Mouse (Mus musculus) liver, embryonic 13.5 days (tissue): ENCODE measurements around the gene Ciapin1. TPM values are rescaled to one million over a fixed set of nuclear protein-coding genes. Genes with fewer than 3 reads are reported as not detected.
A peak's percentile ranks its signal among the peaks of the same experiment; 100 is the strongest.

Experiments
- ATAC-seq: fragments of 200-750 bp; cut with Nextera tagmentation; 2 replicates; pipeline ENCODE4 v1.8.0; 2017; ENCODE audit warnings: low read depth, mild to moderate bottlenecking, moderate number of reproducible peaks, moderate library complexity
- DNase-seq: peaks from one replicate; pipeline ENCODE4 v3.0.0; 2022
- H3K27ac ChIP-seq: fragments of 300-500 bp; sonication (generic); 2 replicates; pipeline ENCODE4 v1.5.1; 2015; ENCODE audit warnings: moderate library complexity, mild to moderate bottlenecking, inconsistent platforms
- H3K27me3 ChIP-seq: fragments of 300-500 bp; sonication (generic); 2 replicates; pipeline ENCODE4 v1.6.1; 2015; ENCODE audit warnings: mild to moderate bottlenecking, inconsistent platforms
- H3K36me3 ChIP-seq: fragments of 300-500 bp; sonication (generic); 2 replicates; pipeline ENCODE4 v1.6.1; 2015; ENCODE audit warnings: mild to moderate bottlenecking, inconsistent platforms
- H3K4me1 ChIP-seq: fragments of 300-500 bp; sonication (generic); replicated peaks from 2 replicates; pipeline ENCODE4 v1.6.1; 2015; ENCODE audit warnings: inconsistent platforms
- H3K4me2 ChIP-seq: fragments of 300-500 bp; sonication (generic); 2 replicates; pipeline ENCODE4 v1.6.1; 2015; ENCODE audit warnings: inconsistent platforms, mild to moderate bottlenecking, moderate library complexity
- H3K4me3 ChIP-seq: fragments of 300-500 bp; sonication (generic); replicated peaks from 2 replicates; pipeline ENCODE4 v1.5.1; 2015; ENCODE audit warnings: mild to moderate bottlenecking, inconsistent platforms
- H3K9ac ChIP-seq: fragments of 300-500 bp; sonication (generic); 2 replicates; pipeline ENCODE4 v1.6.1; 2015; ENCODE audit warnings: mild to moderate bottlenecking, inconsistent platforms
- H3K9me3 ChIP-seq: fragments of 300-500 bp; sonication (generic); replicated peaks from 2 replicates; pipeline ENCODE4 v1.6.1; 2016; ENCODE audit warnings: inconsistent platforms
- WGBS: fragments of 180-500 bp; shearing (Covaris S2); methylation state at CpG from one replicate; pipeline ENCODE4 v1.1.7; 2015; ENCODE audit not compliant: insufficient replicate concordance; 5-methylcytosine and 5-hydroxymethylcytosine counted together
- polyA plus RNA-seq: library from polyadenylated mRNA; unstranded; fragments of >200 nt; fragmentation: Nextera tagmentation; extraction: Ambion mirVana; gene quantifications from 2 replicates; pipeline ENCODE4 v1.2.1, GENCODE M21; 2015

Ciapin1 gene
- polyA plus RNA-seq, 1 experiment from 2014 or later: 68.0 TPM

DNA sequence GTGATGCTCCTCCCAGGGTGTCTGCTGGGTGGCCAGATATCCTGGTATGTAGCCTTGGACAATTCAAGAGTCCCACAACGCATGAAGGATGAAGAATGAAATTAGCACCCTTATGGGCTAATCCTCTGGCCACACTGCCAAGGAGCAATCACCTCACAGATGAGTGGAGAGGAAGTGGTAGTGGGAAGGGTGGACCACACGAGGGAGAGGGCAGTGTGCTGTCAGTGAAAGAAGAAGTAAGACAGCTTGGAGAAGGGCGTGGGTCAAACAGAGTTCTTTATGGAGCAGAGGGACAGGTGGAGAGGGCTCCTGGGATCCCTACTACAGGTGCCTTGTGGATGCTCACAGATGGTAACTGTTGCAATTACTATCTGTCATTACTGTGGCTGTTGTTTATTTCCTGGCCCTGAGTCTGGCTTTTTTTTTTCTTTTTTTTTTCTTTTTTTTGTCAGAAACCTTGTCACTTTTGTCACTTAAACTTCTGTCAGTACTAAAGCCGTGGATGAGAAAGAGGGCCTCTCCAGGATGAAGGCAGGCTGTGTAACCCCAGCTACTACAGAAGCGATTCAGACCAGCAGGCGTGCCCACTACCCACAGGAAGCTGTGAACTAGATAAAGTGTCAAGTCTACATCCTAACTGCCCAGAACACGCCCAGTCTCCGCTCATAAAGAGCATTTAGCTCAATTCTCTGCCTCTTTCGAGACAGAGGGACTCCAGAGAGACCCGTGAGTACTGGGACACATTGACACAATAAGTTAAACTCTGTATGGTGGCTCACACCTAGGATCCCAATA, 33.4 kb downstream of the Ciapin1 start:
- H3K4me1 ChIP-seq: peaks cover 56% of the 10 kb centered on the region
- H3K9ac ChIP-seq: no peak overlapping the region
- no peaks in the 10 kb centered on the region for H3K36me3 ChIP-seq
- no peaks in the 10 kb centered on the region for H3K9me3 ChIP-seq
- DNase-seq (no peak), ATAC-seq (no peak)
- 10% methylated on average over 10 of the region's 10 CpGs for WGBS
- H3K4me3 ChIP-seq: no peak overlapping the region
- peak overlapping the region; percentile 4; the same call in 1 of the 2 replicates for H3K4me2 ChIP-seq
- no peak overlapping the region for H3K27ac ChIP-seq
- H3K27me3 ChIP-seq: peaks cover 15% of the 10 kb centered on the region

DNA sequence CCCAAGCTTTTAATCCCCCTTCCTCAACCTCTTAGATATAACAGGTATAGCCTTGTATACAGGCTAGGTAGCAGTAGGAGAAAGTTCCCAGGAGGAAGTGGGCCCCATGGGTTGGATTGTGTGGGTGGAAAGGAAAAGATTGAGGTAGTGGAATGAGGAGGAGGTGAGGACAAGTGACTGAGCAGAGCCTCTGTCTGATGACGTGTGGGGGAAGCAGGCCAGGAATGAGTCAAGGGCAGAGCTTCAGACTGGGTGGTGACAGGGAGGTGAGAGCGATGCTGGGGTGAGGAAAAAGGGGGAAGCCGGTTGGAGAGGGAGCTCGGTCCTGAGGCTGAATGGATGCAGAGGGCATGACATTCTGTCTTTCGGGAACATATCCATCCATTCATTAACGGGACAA, 34.6 kb downstream of the Ciapin1 start:
- H3K4me3 ChIP-seq: no peak overlapping the region
- peaks cover 47% of the 10 kb centered on the region for H3K4me1 ChIP-seq
- no peak for ATAC-seq
- H3K27ac ChIP-seq: no peak overlapping the region
- 55% methylated on average over 6 of the region's 6 CpGs for WGBS
- H3K9ac ChIP-seq: no peak overlapping the region
- no peak for DNase-seq
- no peaks in the 10 kb centered on the region for H3K9me3 ChIP-seq
- H3K36me3 ChIP-seq: no peaks in the 10 kb centered on the region
- H3K4me2 ChIP-seq: no peak overlapping the region
- peaks cover 15% of the 10 kb centered on the region for H3K27me3 ChIP-seq

DNA sequence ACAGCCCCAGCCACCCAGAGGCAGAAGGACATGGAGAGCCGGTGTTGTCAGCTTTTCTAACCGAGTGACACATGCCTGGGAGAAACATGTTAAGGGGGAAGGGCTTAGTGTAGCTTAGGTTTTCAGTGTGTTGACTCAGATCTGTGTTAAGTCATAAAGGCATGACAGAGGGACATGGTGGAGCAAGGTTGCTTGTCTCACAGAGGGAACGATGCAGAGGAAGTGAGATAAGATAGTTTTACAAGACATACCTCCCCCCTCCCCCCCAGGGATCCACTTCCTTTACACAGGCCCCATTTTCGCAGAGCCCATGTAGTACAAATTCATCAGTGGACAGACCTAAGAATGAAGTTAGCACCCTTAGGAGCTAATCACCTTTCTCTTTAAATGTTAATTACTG, 35.8 kb downstream of the Ciapin1 start:
- H3K9me3 ChIP-seq: no peaks in the 10 kb centered on the region
- peaks cover 12% of the 10 kb centered on the region for H3K27me3 ChIP-seq
- 17% methylated on average over 4 of the region's 4 CpGs for WGBS
- H3K9ac ChIP-seq: no peak overlapping the region
- DNase-seq (no peak), ATAC-seq (0 out of 2 replicates have a peak, but pooled peaks have one; percentile 12)
- H3K27ac ChIP-seq: no peak overlapping the region; the same call in 1 of the 2 replicates
- no peaks in the 10 kb centered on the region for H3K36me3 ChIP-seq
- peaks cover 35% of the 10 kb centered on the region for H3K4me1 ChIP-seq
- H3K4me2 ChIP-seq: no peak overlapping the region
- H3K4me3 ChIP-seq: no peak overlapping the region

DNA sequence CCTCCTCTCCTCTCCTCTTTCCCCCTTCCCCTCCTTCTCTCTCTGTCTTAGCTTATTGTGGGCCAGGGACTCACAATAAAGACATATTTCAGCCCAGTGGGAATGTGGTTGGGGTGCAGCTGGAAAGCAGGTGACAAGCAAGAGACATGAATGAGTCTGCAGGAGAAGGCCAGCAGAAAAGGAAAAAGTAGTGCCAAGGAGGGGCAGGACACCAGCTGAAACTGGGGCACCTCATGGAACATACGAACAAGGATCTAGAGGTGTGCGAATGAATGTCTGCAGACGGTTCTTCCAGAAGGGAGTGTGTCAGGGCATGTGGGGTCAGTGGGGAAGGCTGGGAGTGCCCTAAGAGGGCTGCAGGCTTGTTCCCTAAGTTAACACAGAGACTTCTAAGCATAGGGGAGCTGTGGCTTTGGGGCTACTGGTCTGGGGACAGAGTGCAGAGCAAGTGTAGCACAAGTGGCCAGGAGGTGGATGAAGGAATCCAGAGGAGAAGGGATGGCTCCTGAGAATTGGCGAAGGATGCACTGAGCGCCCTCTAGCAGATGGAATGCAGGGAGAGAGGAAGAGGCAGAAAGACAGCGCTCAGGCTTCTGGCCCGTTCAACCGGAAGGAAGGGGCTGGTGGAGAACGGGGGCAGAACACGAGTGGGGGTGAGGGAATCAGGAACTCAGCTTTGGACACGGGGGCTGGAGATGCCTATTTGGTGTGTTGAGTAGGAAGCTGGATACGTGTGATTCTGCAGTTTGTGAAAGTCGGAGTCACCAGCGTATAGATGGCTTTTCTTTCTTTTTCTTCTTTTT, 36.7 kb downstream of the Ciapin1 start:
- Histone ChIP-seq H3K27ac (no peak overlapping the region), H3K4me3 (no peak overlapping the region), H3K36me3 (no peaks in the 10 kb centered on the region), H3K4me2 (peak overlapping the region; percentile 32; the same call in 1 of the 2 replicates), H3K4me1 (peaks cover 34% of the 10 kb centered on the region), H3K9ac (no peak overlapping the region), H3K27me3 (peaks cover 8% of the 10 kb centered on the region), H3K9me3 (no peaks in the 10 kb centered on the region)
- DNase-seq (no peak), ATAC-seq (no peak)
- 38% methylated on average over 14 of the region's 14 CpGs for WGBS

DNA sequence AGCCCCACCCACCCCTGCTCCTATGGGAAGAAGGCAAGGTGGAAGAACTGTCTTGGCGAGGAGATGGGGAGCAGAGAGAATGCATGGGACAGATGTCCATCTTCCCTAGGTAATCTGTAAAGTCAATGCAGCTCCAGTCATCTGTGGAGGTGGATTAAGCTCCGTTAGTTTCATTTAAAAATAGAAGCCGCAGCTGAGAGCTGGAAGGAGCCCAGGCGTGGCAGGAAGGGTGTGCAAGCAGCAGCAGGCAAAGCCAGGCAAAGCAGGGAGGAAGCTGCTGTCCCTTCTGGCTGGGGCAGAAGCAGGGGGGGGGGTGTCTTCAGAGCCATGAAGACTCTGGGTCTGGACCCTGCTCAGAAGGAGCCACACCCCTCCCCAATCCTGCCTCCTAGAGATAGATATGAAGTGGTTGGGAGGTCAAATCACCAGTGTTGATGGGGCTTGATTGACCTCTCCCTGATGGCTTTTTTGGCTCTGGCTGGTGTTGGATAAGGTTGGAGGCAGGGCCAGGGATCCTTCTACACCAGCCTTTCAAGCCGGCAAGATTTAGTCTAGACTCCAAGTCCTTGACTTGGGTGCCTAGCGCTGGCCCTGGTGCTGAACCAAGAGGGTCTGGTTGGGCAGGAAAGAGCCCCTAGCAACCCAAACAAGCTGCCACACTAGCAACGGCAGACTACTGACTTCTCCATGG, 37.7 kb downstream of the Ciapin1 start:
- Histone ChIP-seq H3K27ac (no peak overlapping the region), H3K4me1 (peaks cover 34% of the 10 kb centered on the region), H3K36me3 (no peaks in the 10 kb centered on the region), H3K9ac (no peak overlapping the region), H3K27me3 (peaks cover 6% of the 10 kb centered on the region), H3K9me3 (no peaks in the 10 kb centered on the region), H3K4me3 (no peak overlapping the region), H3K4me2 (no peak overlapping the region)
- ATAC-seq: no peak
- 39% methylated on average over 7 of the region's 7 CpGs for WGBS
- peak; percentile 61 for DNase-seq

DNA sequence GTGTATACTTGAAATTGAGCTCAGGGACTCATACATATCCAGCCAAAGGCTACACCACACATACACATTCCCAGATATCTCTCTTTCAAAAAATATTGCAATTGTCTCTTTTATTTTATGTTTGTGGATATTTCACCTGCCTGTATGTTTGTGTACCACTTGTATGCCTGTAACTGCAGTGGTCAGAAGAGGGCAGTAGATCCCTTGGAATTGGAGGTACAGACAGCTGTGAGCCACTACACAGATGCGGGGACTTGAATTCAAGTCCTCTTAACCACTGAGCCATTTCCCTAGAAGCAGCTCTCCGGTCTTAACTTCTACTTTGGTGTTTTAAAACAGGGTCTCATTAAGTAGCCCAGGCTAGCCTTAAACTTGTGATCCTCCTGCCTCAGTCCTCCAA, 43.4 kb downstream of the Ciapin1 start:
- 78% methylated on average over 2 of the region's 2 CpGs for WGBS

DNA sequence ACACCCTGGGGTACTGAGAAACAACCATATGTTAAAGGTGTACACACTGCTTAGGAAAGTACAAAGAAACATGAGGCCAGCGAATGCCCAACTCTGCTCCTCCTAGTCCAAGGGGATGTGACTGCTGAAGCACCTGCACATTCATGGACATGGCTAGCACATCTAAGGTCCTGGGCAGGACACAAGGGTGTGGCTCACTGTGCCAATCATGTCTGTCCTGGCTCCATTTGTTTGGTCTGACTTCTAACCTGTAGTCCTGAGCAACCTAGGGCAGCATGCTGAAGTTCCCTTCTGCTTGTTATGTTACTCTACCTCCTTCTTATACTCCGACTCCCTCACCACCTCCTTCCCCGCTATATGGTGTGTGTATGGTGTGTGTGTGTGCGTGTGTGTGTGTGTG, 43.8 kb downstream of the Ciapin1 start:
- WGBS: 81% methylated on average over 4 of the region's 4 CpGs
- Histone ChIP-seq H3K27me3 (peaks cover 23% of the 10 kb centered on the region), H3K4me1 (peaks cover 16% of the 10 kb centered on the region), H3K36me3 (no peaks in the 10 kb centered on the region), H3K27ac (no peak overlapping the region), H3K4me2 (no peak overlapping the region), H3K9me3 (no peaks in the 10 kb centered on the region), H3K9ac (no peak overlapping the region), H3K4me3 (no peak overlapping the region)
- DNase-seq: no peak
- ATAC-seq: peak; percentile 50; the same call in 1 of the 2 replicates

More for the DNA sequence above, 43.4 kb downstream of the Ciapin1 start:
- H3K36me3 ChIP-seq: no peaks in the 10 kb centered on the region
- H3K9ac ChIP-seq: no peak overlapping the region
- DNase-seq (no peak), ATAC-seq (peak; percentile 58; the same call in 1 of the 2 replicates)
- H3K27me3 ChIP-seq: peaks cover 19% of the 10 kb centered on the region
- no peak overlapping the region for H3K4me2 ChIP-seq
- peaks cover 12% of the 10 kb centered on the region for H3K4me1 ChIP-seq
- H3K4me3 ChIP-seq: no peak overlapping the region
- H3K27ac ChIP-seq: no peak overlapping the region
- no peaks in the 10 kb centered on the region for H3K9me3 ChIP-seq

DNA sequence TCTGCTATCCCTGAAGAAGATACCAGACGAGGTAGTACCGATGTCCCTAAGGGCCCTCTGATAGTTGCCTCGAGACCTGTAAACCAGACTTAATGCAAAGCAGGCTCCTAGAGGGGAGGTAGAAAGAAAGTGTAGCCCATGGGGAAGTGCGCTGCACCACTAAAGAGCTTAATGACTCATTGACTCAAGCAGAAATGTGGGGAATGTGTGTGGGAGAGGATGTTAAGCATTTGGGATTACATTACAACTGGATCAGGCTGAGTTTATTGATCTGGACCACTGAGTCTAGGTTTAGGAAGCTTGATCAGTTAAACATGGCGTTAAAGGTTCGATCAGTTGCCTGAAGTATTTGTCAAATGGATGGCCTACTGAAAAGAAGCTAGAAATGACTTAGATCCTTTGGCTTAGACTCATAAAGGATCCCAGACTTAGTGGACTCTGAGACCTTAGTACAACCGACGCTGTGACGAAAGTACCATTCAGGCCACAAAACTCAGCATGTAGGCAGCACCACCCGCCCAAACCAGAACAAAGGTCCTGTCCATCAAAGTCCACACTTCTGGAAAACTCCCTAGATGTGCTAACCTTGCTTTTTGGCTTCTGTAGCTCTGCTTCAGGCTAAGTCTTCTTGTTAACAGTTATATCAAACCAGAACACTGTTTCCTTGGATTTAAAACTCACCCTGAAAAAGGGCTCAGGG, 48.8 kb downstream of the Ciapin1 start:
- Histone ChIP-seq H3K36me3 (no peaks in the 10 kb centered on the region), H3K27me3 (peaks cover 32% of the 10 kb centered on the region), H3K9me3 (no peaks in the 10 kb centered on the region), H3K4me1 (peaks cover 59% of the 10 kb centered on the region), H3K9ac (no peak overlapping the region), H3K4me3 (no peak overlapping the region), H3K4me2 (no peak overlapping the region), H3K27ac (peak overlapping the region; percentile 99)
- ATAC-seq (no peak), DNase-seq (no peak)
- WGBS: 79% methylated on average over 10 of the region's 10 CpGs

DNA sequence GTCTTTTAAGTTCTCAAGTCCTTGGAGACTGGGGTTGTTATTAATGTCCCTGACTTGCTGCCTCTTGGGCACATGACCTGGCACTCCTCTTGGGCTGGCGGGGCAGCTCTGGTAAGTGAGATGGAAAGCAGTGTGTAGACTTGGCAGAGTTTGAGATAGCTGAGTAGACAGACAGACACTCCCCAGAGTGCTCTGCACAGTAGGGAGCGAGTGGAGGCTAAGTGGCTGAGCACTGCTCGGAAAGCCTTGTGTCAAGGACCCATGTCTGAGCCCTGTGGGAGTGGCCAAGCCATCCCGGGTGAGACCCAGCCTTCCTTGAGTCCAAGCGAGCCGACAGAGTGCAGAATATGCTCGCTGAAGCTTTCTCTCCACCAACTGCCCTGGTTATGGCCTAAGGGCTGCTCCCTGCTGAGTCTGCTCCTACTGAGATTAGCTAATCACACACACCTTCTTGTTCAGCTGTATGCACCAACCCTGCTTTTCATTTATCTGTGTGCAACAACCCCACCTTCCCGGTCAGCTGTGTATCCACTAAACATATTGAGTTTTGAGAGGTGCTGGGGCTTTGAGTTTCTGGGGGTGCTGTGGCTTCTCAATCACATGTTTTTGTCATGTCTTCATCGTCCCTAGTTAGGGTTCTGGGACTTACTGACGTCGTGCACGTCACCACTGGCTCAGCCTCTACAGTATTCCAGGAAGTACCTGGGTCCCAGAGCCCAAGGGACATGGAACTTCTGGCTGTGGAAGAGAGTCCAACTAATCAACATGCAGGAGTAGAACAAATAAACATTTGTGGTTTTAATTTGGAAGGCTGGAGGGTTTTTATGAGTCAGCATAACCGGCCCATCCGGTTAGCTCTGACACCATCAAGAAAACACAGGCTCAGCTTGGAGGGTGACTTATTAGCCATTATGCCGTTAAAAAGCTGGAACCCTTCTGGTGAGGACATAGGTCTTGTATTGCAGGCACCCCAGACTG, 50.3 kb downstream of the Ciapin1 start:
- no peaks in the 10 kb centered on the region for H3K9me3 ChIP-seq
- H3K36me3 ChIP-seq: no peaks in the 10 kb centered on the region
- peak overlapping the region; percentile 99 for H3K27ac ChIP-seq
- peak; percentile 83 for DNase-seq
- peak overlapping the region; percentile 63 for H3K9ac ChIP-seq
- peaks cover 57% of the 10 kb centered on the region for H3K4me1 ChIP-seq
- peaks cover 30% of the 10 kb centered on the region for H3K27me3 ChIP-seq
- peak overlapping the region; percentile 18 for H3K4me3 ChIP-seq
- peak overlapping the region; percentile 54 for H3K4me2 ChIP-seq
- 30% methylated on average over 15 of the region's 15 CpGs for WGBS
- peak; percentile 98 for ATAC-seq
